Mouse (Mus musculus): ENCODE measurements around the gene Map3k1. TPM values are rescaled to one million over a fixed set of nuclear protein-coding genes. Genes with fewer than 3 reads are reported as not detected.
A peak's percentile ranks its signal among the peaks of the same experiment; 100 is the strongest.

The Map3k1 gene
- polyA plus RNA-seq, 1 experiment from 2014 or later, result 17.9 TPM

DNA sequence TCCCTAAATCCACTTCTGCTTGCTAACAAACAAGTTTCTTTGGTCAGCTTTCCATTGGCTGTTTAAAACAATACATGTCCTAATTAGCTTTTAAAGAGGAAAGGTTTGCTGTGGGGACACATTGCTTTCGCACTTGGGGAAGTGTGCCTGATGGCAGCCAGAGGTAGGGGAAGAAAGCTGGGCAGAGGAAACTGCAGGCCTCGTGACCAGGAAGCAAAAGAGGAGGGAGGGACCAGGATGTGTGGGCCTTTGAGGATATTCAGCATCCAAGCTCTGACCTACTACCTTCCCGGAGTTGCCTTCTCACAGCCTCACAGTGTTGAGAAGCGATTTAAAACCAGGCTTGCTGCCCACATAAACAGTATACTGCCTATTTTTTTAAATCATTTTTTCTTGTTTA, 15.4 kb upstream of the Map3k1 start:
- WGBS, result 69% methylated on average over 4 of the region's 4 CpGs
- no peak for ATAC-seq (ENCODE audit: insufficient number of reproducible peaks, insufficient read depth, low FRiP score, low TSS enrichment)
- Histone ChIP-seq H3K27ac (no peak overlapping the region), H3K9ac (no peak overlapping the region), H3K4me2 (replicated peaks) (no peak overlapping the region), H3K4me3 (no peak overlapping the region), H3K27me3 (no peaks in the 10 kb centered on the region), H3K4me1 (no peaks in the 10 kb centered on the region), H3K9me3 (no peaks in the 10 kb centered on the region), H3K36me3 (no peaks in the 10 kb centered on the region)

DNA sequence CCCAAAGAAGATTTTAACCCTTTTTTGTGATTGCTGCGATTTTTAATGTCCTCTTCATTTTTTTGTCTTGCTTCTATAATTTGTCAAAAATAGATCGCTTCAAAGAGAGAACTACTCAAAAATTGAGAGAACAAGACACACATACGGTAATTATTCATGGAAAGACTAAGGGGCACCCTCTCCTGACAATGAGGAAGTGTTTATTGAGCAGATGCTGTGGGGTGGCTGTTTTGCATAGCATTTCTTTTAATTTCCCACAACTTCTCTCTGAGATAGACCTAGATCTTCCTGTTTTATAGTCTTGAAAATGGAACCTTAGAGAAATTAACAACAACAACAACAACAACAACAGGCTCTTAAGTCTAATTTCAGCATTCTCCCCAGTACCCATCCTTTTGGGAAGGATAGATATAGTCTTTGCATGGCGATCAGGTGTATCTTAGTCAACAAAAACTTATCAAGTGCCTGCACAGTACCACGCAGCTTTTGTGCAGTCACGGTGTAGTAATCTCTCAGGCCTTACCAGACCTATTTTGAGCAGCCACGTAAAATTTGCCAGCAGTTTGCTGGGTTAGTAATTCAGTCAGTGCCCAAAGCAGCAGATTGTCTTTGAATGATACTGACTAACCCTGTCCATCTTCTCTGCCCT, 13.1 kb upstream of the Map3k1 start:
- no peak overlapping the region for H3K4me3 ChIP-seq
- no peaks in the 10 kb centered on the region for H3K36me3 ChIP-seq
- H3K4me1 ChIP-seq, result no peaks in the 10 kb centered on the region
- ATAC-seq (ENCODE audit: insufficient number of reproducible peaks, insufficient read depth, low FRiP score, low TSS enrichment), result no peak
- no peaks in the 10 kb centered on the region for H3K9me3 ChIP-seq
- WGBS, result 86% methylated on average over 7 of the region's 7 CpGs
- H3K27me3 ChIP-seq, result no peaks in the 10 kb centered on the region
- H3K9ac ChIP-seq, result no peak overlapping the region
- H3K27ac ChIP-seq, result no peak overlapping the region
- H3K4me2 ChIP-seq (replicated peaks), result no peak overlapping the region

- no peak overlapping the region for H3K27ac ChIP-seq
- H3K9me3 ChIP-seq, result no peaks in the 10 kb centered on the region
- ATAC-seq (ENCODE audit: insufficient number of reproducible peaks, insufficient read depth, low FRiP score, low TSS enrichment), result no peak
- 82% methylated on average over 9 of the region's 9 CpGs for WGBS
- no peaks in the 10 kb centered on the region for H3K27me3 ChIP-seq
- no peak overlapping the region for H3K9ac ChIP-seq
- no peak overlapping the region for H3K4me3 ChIP-seq
- no peaks in the 10 kb centered on the region for H3K36me3 ChIP-seq
- no peaks in the 10 kb centered on the region for H3K4me1 ChIP-seq
- H3K4me2 ChIP-seq (replicated peaks), result no peak overlapping the region
These were observed 11.0 kb upstream of the Map3k1 start for GRCm38 (mm10) chr13:111819618-111820385.

DNA sequence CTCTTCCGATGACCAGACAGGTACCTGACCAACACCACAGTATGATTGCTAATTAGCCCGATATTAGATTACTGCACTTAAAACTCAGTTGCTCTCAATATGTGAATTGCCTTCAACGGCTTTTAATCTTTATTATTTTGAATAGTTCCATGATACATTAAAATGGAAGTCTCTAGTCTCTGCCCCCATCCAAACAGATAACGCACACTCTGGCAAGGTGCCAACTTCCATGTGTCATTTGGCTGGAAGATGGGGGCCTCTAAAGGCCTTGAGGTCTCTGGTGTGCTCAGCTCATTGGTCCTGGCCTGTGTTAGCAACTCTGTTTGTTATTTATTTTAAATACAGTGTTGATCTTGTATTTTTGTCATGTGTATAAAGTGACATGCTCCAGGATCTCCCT, 10.3 kb upstream of the Map3k1 start:
- WGBS, result 90% methylated on average over 4 of the region's 4 CpGs
- H3K9me3 ChIP-seq, result no peaks in the 10 kb centered on the region
- no peaks in the 10 kb centered on the region for H3K4me1 ChIP-seq
- no peak overlapping the region for H3K4me3 ChIP-seq
- H3K27ac ChIP-seq, result no peak overlapping the region
- no peak overlapping the region for H3K4me2 ChIP-seq (replicated peaks)
- no peak for ATAC-seq (ENCODE audit: insufficient number of reproducible peaks, insufficient read depth, low FRiP score, low TSS enrichment)
- H3K27me3 ChIP-seq, result no peaks in the 10 kb centered on the region
- no peaks in the 10 kb centered on the region for H3K36me3 ChIP-seq
- H3K9ac ChIP-seq, result no peak overlapping the region

- H3K4me1 ChIP-seq, result no peaks in the 10 kb centered on the region
- 88% methylated on average over 15 of the region's 15 CpGs for WGBS
- no peaks in the 10 kb centered on the region for H3K36me3 ChIP-seq
- no peak overlapping the region for H3K4me2 ChIP-seq (replicated peaks)
- H3K4me3 ChIP-seq, result no peak overlapping the region
- 0 out of 2 replicates have a peak, but pooled peaks have one; percentile 10 for ATAC-seq (ENCODE audit: insufficient number of reproducible peaks, insufficient read depth, low FRiP score, low TSS enrichment)
- H3K9me3 ChIP-seq, result no peaks in the 10 kb centered on the region
- H3K9ac ChIP-seq, result no peak overlapping the region
- H3K27me3 ChIP-seq, result no peaks in the 10 kb centered on the region
- H3K27ac ChIP-seq, result no peak overlapping the region
These were observed 9.6 kb upstream of the Map3k1 start for GRCm38 (mm10) chr13:111818216-111818903.

- H3K27ac ChIP-seq, result no peak overlapping the region
- no peak overlapping the region for H3K4me3 ChIP-seq
- no peak overlapping the region for H3K4me2 ChIP-seq (replicated peaks)
- no peaks in the 10 kb centered on the region for H3K36me3 ChIP-seq
- no peaks in the 10 kb centered on the region for H3K27me3 ChIP-seq
- 90% methylated on average over 7 of the region's 7 CpGs for whole genome bisulfite sequencing
- H3K4me1 ChIP-seq, result no peaks in the 10 kb centered on the region
- ATAC-seq (ENCODE audit: insufficient number of reproducible peaks, insufficient read depth, low FRiP score, low TSS enrichment), result no peak
- H3K9ac ChIP-seq, result no peak overlapping the region
- H3K9me3 ChIP-seq, result no peaks in the 10 kb centered on the region
These were observed 9.0 kb upstream of the Map3k1 start for GRCm38 (mm10) chr13:111817773-111818172.

GRCm38 (mm10) chr13:111816431-111816830, 7.6 kb upstream of the Map3k1 start:
- Histone ChIP-seq H3K4me1 (no peaks in the 10 kb centered on the region), H3K27me3 (no peaks in the 10 kb centered on the region), H3K9ac (no peak overlapping the region), H3K4me3 (no peak overlapping the region), H3K9me3 (no peaks in the 10 kb centered on the region), H3K4me2 (replicated peaks) (no peak overlapping the region), H3K27ac (no peak overlapping the region), H3K36me3 (no peaks in the 10 kb centered on the region)
- WGBS, result 72% methylated on average over 3 of the region's 3 CpGs
- ATAC-seq (ENCODE audit: insufficient number of reproducible peaks, insufficient read depth, low FRiP score, low TSS enrichment), result no peak

- H3K9ac ChIP-seq, result no peak overlapping the region
- 88% methylated on average over 4 of the region's 4 CpGs for WGBS
- H3K4me1 ChIP-seq, result no peaks in the 10 kb centered on the region
- H3K9me3 ChIP-seq, result no peaks in the 10 kb centered on the region
- no peak for ATAC-seq (ENCODE audit: insufficient number of reproducible peaks, insufficient read depth, low FRiP score, low TSS enrichment)
- H3K36me3 ChIP-seq, result no peaks in the 10 kb centered on the region
- H3K27me3 ChIP-seq, result no peaks in the 10 kb centered on the region
- no peak overlapping the region for H3K4me2 ChIP-seq (replicated peaks)
- H3K27ac ChIP-seq, result no peak overlapping the region
- H3K4me3 ChIP-seq, result no peak overlapping the region
These were observed 6.7 kb upstream of the Map3k1 start for GRCm38 (mm10) chr13:111815486-111815885.

- H3K27me3 ChIP-seq, result no peaks in the 10 kb centered on the region
- no peak overlapping the region for H3K4me2 ChIP-seq (replicated peaks)
- H3K27ac ChIP-seq, result no peak overlapping the region
- H3K9ac ChIP-seq, result no peak overlapping the region
- WGBS, result 95% methylated on average over 7 of the region's 7 CpGs
- H3K9me3 ChIP-seq, result no peaks in the 10 kb centered on the region
- ATAC-seq (ENCODE audit: insufficient number of reproducible peaks, insufficient read depth, low FRiP score, low TSS enrichment), result no peak
- H3K36me3 ChIP-seq, result no peaks in the 10 kb centered on the region
- no peak overlapping the region for H3K4me3 ChIP-seq
- no peaks in the 10 kb centered on the region for H3K4me1 ChIP-seq
These were observed 6.2 kb upstream of the Map3k1 start for GRCm38 (mm10) chr13:111815017-111815416.

DNA sequence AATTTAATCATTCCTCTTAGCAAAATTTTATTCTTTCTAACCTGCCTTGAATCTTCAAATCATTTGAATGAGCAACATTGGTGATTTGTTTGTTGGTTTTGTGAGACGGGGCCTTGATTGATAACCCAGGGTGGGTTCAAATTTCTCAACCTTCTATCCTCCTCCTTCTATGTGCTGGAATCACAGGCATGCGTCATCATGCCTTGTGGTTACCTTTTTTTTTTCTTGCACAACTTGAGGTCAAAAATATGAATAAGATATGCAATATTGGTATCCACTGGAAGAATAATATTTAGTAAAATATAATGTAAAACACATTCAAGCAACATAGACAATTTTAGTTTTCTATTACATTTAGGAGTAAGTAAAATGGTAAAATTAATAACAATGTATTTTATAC, 3.9 kb upstream of the Map3k1 start:
- H3K4me3 ChIP-seq, result no peak overlapping the region
- no peak overlapping the region for H3K4me2 ChIP-seq (replicated peaks)
- 0 out of 2 replicates have a peak, but pooled peaks cover 3% of the 10 kb centered on the region for H3K4me1 ChIP-seq
- no peak overlapping the region for H3K27ac ChIP-seq
- no peaks in the 10 kb centered on the region for H3K9me3 ChIP-seq
- H3K9ac ChIP-seq, result no peak overlapping the region
- H3K36me3 ChIP-seq, result no peaks in the 10 kb centered on the region
- WGBS, result 66% methylated on average over 2 of the region's 2 CpGs
- H3K27me3 ChIP-seq, result no peaks in the 10 kb centered on the region
- ATAC-seq (ENCODE audit: insufficient number of reproducible peaks, insufficient read depth, low FRiP score, low TSS enrichment), result no peak

DNA sequence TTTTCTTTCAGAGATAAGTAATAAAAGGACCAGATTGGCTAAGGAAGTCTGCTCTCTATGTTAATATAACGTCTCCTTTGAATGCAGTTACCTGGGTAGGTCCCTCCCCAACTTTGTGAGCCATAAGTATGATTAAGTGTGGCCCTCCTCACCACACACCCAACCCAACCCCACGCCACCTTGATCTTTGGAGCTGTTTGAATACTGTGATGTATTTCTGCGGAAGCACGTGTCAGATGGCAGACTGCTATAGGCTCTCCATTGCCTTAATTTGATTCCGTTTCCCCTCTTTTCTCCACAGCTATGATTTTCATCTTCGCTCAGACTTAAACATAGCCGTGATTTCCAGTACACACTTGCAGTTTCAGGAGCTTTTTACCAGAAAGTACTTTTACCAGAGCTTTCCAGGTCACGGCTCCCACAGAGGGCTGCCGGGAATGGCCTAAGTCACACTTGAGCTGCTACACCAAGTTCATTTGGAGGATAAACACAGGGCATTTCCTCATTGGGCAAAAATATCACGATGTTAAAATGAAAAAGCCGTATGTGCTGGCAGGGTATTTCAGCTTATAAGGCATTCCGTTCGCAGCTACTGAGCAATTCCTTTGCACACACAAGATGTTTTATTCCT, 2.3 kb upstream of the Map3k1 start:
- 83% methylated on average over 13 of the region's 13 CpGs for WGBS
- H3K27ac ChIP-seq, result no peak overlapping the region
- H3K9ac ChIP-seq, result no peak overlapping the region
- H3K4me2 ChIP-seq (replicated peaks), result no peak overlapping the region
- no peaks in the 10 kb centered on the region for H3K9me3 ChIP-seq
- H3K27me3 ChIP-seq, result no peaks in the 10 kb centered on the region
- H3K4me1 ChIP-seq, result 0 out of 2 replicates have a peak, but pooled peaks cover 3% of the 10 kb centered on the region
- ATAC-seq (ENCODE audit: insufficient number of reproducible peaks, insufficient read depth, low FRiP score, low TSS enrichment), result no peak
- no peak overlapping the region for H3K4me3 ChIP-seq
- no peaks in the 10 kb centered on the region for H3K36me3 ChIP-seq

Data from embryonic facial prominence, embryonic 12.5 days (tissue).